Mouse (Mus musculus): ENCODE measurements around the gene Kcnn3. TPM values are rescaled to one million over a fixed set of nuclear protein-coding genes. Genes with fewer than 3 reads are reported as not detected.

The Kcnn3 gene
- polyA plus RNA-seq, 1 experiment, result 15.8 TPM

- DNase-seq (ENCODE audit: extremely low spot score in 1 of 2, low spot score in 1 of 2), result no peak
Observed at GRCm38 (mm10) chr3:89653231-89653954, 133.4 kb downstream of the Kcnn3 start.

GRCm38 (mm10) chr3:89657092-89657491 lies 137.1 kb downstream of the Kcnn3 start:
- no peak for DNase-seq (ENCODE audit: extremely low spot score in 1 of 2, low spot score in 1 of 2)

DNA sequence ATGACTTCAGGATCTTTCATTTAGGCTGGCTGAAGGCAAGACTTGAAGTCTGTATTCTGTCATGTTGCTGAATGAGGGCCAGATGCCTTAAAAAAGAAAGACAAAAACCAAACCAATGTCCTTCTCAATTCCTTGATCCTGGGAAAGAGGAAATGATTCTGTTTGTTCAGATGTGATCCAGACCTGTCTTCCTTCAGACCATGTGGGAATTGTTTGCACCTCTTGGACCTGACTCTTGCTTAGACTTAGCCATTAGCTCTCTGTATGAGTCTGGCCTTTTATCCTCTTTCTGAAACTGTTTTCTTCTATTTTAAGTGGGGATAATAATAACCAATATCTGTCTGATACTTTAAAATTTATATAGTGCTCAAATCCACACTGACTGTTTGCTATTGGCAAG lies 138.5 kb downstream of the Kcnn3 start:
- DNase-seq (ENCODE audit: extremely low spot score in 1 of 2, low spot score in 1 of 2), result no peak

- peak in 1 of 2 experiments; percentile 27 for DNase-seq (ENCODE audit: extremely low spot score in 1 of 2, low spot score in 1 of 2)
Observed at GRCm38 (mm10) chr3:89659938-89660620, 140.1 kb downstream of the Kcnn3 start.

DNA sequence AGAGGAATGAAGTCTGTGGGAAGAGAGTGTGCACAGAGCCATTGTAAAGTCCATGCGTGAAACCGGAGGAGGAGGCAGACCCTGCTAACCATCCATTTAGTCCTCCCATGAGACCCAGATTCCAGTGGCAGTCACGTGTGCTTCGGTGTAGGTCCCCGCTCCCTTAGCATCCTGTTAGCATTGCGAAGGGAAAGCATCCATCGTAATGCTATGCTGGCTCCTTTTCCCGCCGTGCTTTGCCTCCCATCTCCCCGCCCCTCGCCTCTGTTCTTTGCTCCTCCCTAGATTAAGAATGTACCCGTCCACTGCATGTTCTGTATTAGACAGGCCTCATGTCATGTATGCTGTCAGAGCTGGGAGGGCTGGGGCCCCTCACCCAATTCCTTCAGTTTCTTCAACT lies 144.8 kb downstream of the Kcnn3 start:
- no peak for DNase-seq (ENCODE audit: extremely low spot score in 1 of 2, low spot score in 1 of 2)

- no peak for DNase-seq (ENCODE audit: extremely low spot score in 1 of 2, low spot score in 1 of 2)
Observed at GRCm38 (mm10) chr3:89667131-89667530, 147.2 kb downstream of the Kcnn3 start.

DNA sequence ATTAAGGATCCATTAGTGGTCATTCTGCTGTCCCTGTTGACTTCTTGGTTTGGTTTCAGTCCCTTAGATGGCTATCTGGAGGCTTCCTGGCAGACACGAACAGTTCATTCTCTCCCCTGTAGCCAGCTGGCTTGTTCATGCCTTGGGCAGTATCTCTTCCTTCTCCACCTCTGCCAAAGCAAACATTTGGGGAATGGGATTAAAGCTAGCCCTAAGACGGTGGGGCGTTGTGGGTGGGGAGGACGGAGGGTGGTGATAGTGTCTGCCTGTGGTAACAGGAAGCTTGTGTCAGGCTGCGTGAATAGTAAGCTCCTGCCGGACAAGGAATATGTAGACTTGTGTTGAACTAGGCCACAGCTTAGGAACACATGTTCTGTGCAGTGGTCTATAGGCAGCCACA lies 151.4 kb downstream of the Kcnn3 start:
- no peak for DNase-seq (ENCODE audit: extremely low spot score in 1 of 2, low spot score in 1 of 2)

GRCm38 (mm10) chr3:89672573-89673317 lies 152.8 kb downstream of the Kcnn3 start:
- no peak for DNase-seq (ENCODE audit: extremely low spot score in 1 of 2, low spot score in 1 of 2)

- DNase-seq (ENCODE audit: extremely low spot score in 1 of 2, low spot score in 1 of 2), result no peak
Observed at GRCm38 (mm10) chr3:89677617-89678016, 157.7 kb downstream of the Kcnn3 start.

DNA sequence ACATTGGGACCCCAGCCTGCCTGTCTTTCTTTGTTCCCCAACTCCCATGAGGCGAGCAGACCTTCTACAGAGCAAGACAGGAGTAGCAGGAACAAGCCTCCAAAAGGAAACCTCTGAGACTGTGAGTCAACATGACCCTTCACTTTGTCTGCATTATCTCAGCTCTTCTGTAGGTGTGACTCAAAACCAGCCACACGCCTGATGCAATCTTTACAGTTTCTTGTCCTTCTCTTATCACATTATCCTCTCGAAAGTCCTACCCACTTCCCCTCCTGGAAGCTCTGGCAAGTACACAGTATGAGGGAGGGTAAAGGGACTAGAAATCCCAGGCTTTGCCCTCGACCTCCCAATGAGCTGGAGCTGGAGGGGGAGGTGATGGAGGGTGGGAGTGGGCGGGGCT lies 166.1 kb downstream of the Kcnn3 start:
- no peak for DNase-seq (ENCODE audit: extremely low spot score in 1 of 2, low spot score in 1 of 2)

DNA sequence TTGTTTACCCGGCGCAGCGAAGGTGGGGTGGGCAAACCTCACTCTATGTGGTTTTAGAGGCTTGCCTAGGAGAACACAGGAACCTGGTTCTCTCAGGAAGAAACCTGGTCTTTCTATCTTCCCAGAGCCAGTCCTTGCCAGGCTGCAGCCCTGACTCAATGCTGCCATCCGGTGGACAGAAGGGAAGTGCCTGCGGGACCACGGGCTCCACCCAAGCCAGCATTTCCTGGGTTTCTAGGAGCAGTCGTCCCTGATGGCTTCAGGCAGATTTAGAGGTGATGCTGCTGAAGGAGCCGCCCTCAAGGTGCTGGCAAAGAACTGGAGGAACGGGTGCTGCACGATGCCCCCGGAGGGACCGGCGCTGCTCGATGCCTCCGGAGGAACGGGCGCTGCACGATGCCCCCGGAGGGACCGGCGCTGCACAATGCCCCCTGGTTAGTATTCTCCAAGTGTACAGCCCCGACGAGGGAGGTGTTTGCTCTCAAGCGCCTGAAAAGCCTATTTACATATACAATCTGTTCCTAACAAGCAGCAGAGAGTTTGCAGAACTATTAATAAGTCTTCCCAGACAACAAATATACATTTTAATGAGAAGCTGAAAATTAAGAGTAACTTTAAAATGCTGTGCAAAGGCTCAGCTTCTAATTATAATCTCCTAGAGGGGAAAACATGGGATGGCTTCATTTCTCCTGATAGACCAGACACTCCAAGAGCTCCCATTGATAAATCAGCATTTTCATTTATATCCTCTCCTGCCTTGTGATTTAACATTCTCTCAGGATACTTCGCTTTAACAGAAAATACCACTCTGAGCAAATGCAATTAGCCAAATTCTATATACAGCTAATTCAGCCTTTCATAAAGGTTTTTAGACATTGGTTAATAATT lies 169.0 kb downstream of the Kcnn3 start:
- DNase-seq (ENCODE audit: extremely low spot score in 1 of 2, low spot score in 1 of 2), result peak; percentile 83 to 97

GRCm38 (mm10) chr3:89691776-89692175 lies 171.8 kb downstream of the Kcnn3 start:
- no peak for DNase-seq (ENCODE audit: extremely low spot score in 1 of 2, low spot score in 1 of 2)

- peak in 1 of 2 experiments; percentile 69 for DNase-seq (ENCODE audit: extremely low spot score in 1 of 2, low spot score in 1 of 2)
Observed at GRCm38 (mm10) chr3:89696152-89696821, 176.3 kb downstream of the Kcnn3 start.

- no peak for DNase-seq (ENCODE audit: extremely low spot score in 1 of 2, low spot score in 1 of 2)
Observed at GRCm38 (mm10) chr3:89698958-89699357, 179.0 kb downstream of the Kcnn3 start.

DNA sequence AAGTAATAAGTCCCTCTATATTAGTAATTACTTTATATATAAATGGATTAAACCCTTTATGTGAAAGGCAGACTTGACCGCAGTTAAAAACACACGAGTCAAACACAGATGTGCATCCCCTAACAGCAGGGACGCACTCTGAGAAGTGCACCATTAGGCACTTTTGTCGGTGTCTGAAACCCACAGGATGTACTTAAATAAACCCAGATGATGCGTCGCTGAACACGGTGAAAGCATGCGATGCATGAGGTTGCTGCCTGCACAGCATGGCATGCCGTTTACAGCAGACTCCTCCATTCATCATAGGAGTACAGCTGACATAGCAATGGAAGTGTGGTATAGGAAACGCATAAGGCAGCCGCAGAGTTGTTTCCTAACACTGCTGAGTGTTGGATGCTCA lies 180.5 kb downstream of the Kcnn3 start:
- no peak for DNase-seq (ENCODE audit: extremely low spot score in 1 of 2, low spot score in 1 of 2)

DNA sequence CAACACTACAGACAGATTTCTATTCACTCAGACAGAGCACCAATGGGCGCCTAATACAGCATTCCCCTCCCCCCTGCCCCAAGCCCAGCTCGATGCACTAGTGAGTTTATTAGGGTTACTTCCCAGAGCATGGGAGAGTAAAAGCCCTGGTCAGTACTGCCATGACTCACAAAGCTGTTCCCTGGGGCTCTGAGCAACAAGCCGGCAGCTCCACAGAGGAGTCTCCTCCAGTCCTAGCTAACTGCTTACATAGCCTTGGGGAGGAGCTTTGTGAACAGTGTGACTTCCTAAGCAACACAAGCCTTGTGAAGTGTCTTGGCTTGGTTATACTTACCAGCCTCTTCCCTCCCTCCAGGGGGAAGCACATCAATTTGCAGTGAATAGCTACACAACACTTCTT lies 183.6 kb downstream of the Kcnn3 start:
- no peak for DNase-seq (ENCODE audit: extremely low spot score in 1 of 2, low spot score in 1 of 2)

DNA sequence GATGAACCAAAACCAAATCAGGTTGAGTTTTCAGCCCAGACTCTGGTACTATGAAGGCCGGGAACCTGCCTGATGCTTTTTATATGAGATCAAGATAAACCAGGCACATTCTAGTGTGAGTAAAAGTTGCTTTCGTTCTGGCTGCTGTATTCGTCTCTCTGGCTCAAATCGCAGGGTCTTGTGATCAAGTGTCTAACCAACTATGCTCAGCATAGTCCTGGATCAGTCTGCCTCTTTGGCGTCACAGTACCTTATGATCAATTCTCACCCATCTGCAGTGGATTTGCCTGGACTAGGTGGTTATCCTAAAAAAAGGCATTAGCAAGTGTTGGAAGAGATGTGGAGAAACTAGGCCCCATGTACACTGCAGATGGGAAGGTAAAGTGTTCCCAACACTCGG lies 184.1 kb downstream of the Kcnn3 start:
- peak in 1 of 2 experiments; percentile 15 for DNase-seq (ENCODE audit: extremely low spot score in 1 of 2, low spot score in 1 of 2)

DNA sequence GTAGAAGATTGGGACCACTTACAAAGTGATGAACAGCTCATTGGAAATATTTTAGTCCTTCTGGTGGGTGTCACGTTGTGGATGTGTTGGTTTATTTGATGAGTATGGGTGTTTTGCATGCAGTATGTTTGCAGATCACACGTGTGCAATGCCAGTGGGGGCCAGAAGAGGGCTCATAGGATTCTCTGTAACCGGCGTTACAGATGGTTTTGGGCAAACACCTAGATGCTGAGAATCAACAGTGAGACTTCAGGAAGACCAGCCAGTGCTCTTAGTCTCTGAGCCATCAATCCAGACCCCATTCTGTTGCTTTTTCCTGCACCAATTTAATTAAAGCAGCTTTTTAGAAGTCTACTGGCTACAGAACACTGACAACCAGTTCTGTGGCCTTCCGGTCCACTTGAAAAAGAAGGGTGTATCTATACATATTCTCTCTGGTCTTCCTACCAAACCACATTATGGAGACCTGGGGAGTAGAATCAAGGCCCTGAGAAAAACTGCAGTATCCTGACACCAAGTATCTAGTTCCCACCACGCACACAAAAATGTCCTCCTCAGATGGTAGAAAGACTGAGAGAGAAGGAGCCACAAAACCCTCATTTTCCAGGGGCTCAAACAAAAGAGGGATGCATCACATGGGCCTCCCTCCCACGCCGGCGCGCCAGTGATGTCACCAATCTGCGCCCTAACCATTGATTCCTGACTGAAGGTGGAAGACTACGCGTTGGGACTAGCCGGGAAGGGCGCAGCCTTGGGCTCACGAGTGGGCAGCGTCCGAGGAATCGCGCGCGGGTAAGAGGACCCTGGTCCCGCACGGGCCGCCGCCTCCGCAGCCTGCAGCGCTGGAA lies 194.6 kb downstream of the Kcnn3 start, which contains the start of gene Adar:
Adar (plus strand) TSS at position 664 of the 848 bp plus-strand sequence.
- peak; percentile 89 to 96 for DNase-seq (ENCODE audit: extremely low spot score in 1 of 2, low spot score in 1 of 2)
